Mouse (Mus musculus): ENCODE measurements at regions not wholly inside any gene's neighbourhood (a gene's known extent, or its start where the extent isn't known, plus 50 kb on each side); places are given as distances from the start of the nearest gene placed in this dataset.

GRCm38 (mm10) chr9:9606322-9606721, 367.4 kb upstream of the Arhgap42 start:
- H3K4me3 ChIP-seq, result no peak overlapping the region
- no peaks in the 10 kb centered on the region for H3K27me3 ChIP-seq
- H3K36me3 ChIP-seq, result no peaks in the 10 kb centered on the region
- 84% methylated on average over 1 of the region's 1 CpGs for WGBS
- ATAC-seq (ENCODE audit: borderline replicate concordance, extremely low read depth, low FRiP score, low TSS enrichment), result no peak
- H3K9me3 ChIP-seq, result no peaks in the 10 kb centered on the region
- no peak overlapping the region for H3K27ac ChIP-seq
- no peak overlapping the region for H3K4me2 ChIP-seq
- no peak overlapping the region for H3K9ac ChIP-seq
- H3K4me1 ChIP-seq, result no peaks in the 10 kb centered on the region

- no peak overlapping the region for H3K4me3 ChIP-seq
- no peaks in the 10 kb centered on the region for H3K9me3 ChIP-seq
- H3K9ac ChIP-seq, result no peak overlapping the region
- H3K27me3 ChIP-seq, result no peaks in the 10 kb centered on the region
- H3K36me3 ChIP-seq, result no peaks in the 10 kb centered on the region
- no peak overlapping the region for H3K27ac ChIP-seq
- no peak for ATAC-seq (ENCODE audit: borderline replicate concordance, extremely low read depth, low FRiP score, low TSS enrichment)
- no peak overlapping the region for H3K4me2 ChIP-seq
- no peaks in the 10 kb centered on the region for H3K4me1 ChIP-seq
These were observed 352.4 kb upstream of the Arhgap42 start for GRCm38 (mm10) chr9:9591263-9591662.

GRCm38 (mm10) chr9:9583011-9583605, 344.2 kb upstream of the Arhgap42 start:
- H3K4me2 ChIP-seq, result no peak overlapping the region
- no peak for ATAC-seq (ENCODE audit: borderline replicate concordance, extremely low read depth, low FRiP score, low TSS enrichment)
- H3K27ac ChIP-seq, result no peak overlapping the region
- H3K27me3 ChIP-seq, result no peaks in the 10 kb centered on the region
- H3K36me3 ChIP-seq, result no peaks in the 10 kb centered on the region
- no peaks in the 10 kb centered on the region for H3K4me1 ChIP-seq
- H3K9ac ChIP-seq, result no peak overlapping the region
- 63% methylated on average over 2 of the region's 2 CpGs for WGBS
- H3K9me3 ChIP-seq, result no peaks in the 10 kb centered on the region
- no peak overlapping the region for H3K4me3 ChIP-seq

GRCm38 (mm10) chr9:9582301-9583010, 343.6 kb upstream of the Arhgap42 start:
- H3K9me3 ChIP-seq, result no peaks in the 10 kb centered on the region
- no peak overlapping the region for H3K4me2 ChIP-seq
- WGBS, result 75% methylated on average over 3 of the region's 3 CpGs
- no peak overlapping the region for H3K27ac ChIP-seq
- H3K9ac ChIP-seq, result no peak overlapping the region
- H3K36me3 ChIP-seq, result no peaks in the 10 kb centered on the region
- ATAC-seq (ENCODE audit: borderline replicate concordance, extremely low read depth, low FRiP score, low TSS enrichment), result no peak
- H3K27me3 ChIP-seq, result no peaks in the 10 kb centered on the region
- H3K4me3 ChIP-seq, result no peak overlapping the region
- H3K4me1 ChIP-seq, result no peaks in the 10 kb centered on the region

- Histone ChIP-seq H3K4me2 (no peak overlapping the region), H3K9me3 (no peaks in the 10 kb centered on the region), H3K9ac (no peak overlapping the region), H3K27me3 (no peaks in the 10 kb centered on the region), H3K27ac (no peak overlapping the region), H3K36me3 (no peaks in the 10 kb centered on the region), H3K4me3 (no peak overlapping the region), H3K4me1 (no peaks in the 10 kb centered on the region)
- no peak for ATAC-seq (ENCODE audit: borderline replicate concordance, extremely low read depth, low FRiP score, low TSS enrichment)
- 45% methylated on average over 5 of the region's 5 CpGs for WGBS
These were observed 329.2 kb upstream of the Arhgap42 start for GRCm38 (mm10) chr9:9568040-9568649.

GRCm38 (mm10) chr9:9564551-9564950, 325.6 kb upstream of the Arhgap42 start:
- H3K27ac ChIP-seq, result no peak overlapping the region
- ATAC-seq (ENCODE audit: borderline replicate concordance, extremely low read depth, low FRiP score, low TSS enrichment), result no peak
- H3K9ac ChIP-seq, result no peak overlapping the region
- no peaks in the 10 kb centered on the region for H3K9me3 ChIP-seq
- H3K4me2 ChIP-seq, result no peak overlapping the region
- no peaks in the 10 kb centered on the region for H3K36me3 ChIP-seq
- no peak overlapping the region for H3K4me3 ChIP-seq
- H3K27me3 ChIP-seq, result no peaks in the 10 kb centered on the region
- no peaks in the 10 kb centered on the region for H3K4me1 ChIP-seq

GRCm38 (mm10) chr9:9548657-9549056, 309.8 kb upstream of the Arhgap42 start:
- Histone ChIP-seq H3K9me3 (no peaks in the 10 kb centered on the region), H3K9ac (no peak overlapping the region), H3K27ac (no peak overlapping the region), H3K27me3 (no peaks in the 10 kb centered on the region), H3K4me1 (no peaks in the 10 kb centered on the region), H3K36me3 (no peaks in the 10 kb centered on the region), H3K4me2 (no peak overlapping the region), H3K4me3 (no peak overlapping the region)
- no peak for ATAC-seq (ENCODE audit: borderline replicate concordance, extremely low read depth, low FRiP score, low TSS enrichment)

GRCm38 (mm10) chr9:9547570-9547969, 308.7 kb upstream of the Arhgap42 start:
- Histone ChIP-seq H3K4me1 (no peaks in the 10 kb centered on the region), H3K27ac (no peak overlapping the region), H3K27me3 (no peaks in the 10 kb centered on the region), H3K4me3 (no peak overlapping the region), H3K36me3 (no peaks in the 10 kb centered on the region), H3K4me2 (no peak overlapping the region), H3K9me3 (no peaks in the 10 kb centered on the region), H3K9ac (no peak overlapping the region)
- ATAC-seq (ENCODE audit: borderline replicate concordance, extremely low read depth, low FRiP score, low TSS enrichment), result no peak
- 58% methylated on average over 3 of the region's 3 CpGs for WGBS

- no peak overlapping the region for H3K4me3 ChIP-seq
- 66% methylated on average over 2 of the region's 2 CpGs for WGBS
- no peaks in the 10 kb centered on the region for H3K4me1 ChIP-seq
- no peak overlapping the region for H3K4me2 ChIP-seq
- ATAC-seq (ENCODE audit: borderline replicate concordance, extremely low read depth, low FRiP score, low TSS enrichment), result no peak
- H3K27ac ChIP-seq, result no peak overlapping the region
- H3K27me3 ChIP-seq, result no peaks in the 10 kb centered on the region
- H3K36me3 ChIP-seq, result no peaks in the 10 kb centered on the region
- H3K9me3 ChIP-seq, result no peaks in the 10 kb centered on the region
- H3K9ac ChIP-seq, result no peak overlapping the region
These were observed 308.2 kb upstream of the Arhgap42 start for GRCm38 (mm10) chr9:9547121-9547520.

- Histone ChIP-seq H3K36me3 (no peaks in the 10 kb centered on the region), H3K4me2 (no peak overlapping the region), H3K9me3 (no peaks in the 10 kb centered on the region), H3K27me3 (no peaks in the 10 kb centered on the region), H3K9ac (no peak overlapping the region), H3K27ac (no peak overlapping the region), H3K4me3 (no peak overlapping the region), H3K4me1 (no peaks in the 10 kb centered on the region)
- ATAC-seq (ENCODE audit: borderline replicate concordance, extremely low read depth, low FRiP score, low TSS enrichment), result no peak
- WGBS, result 82% methylated on average over 2 of the region's 2 CpGs
These were observed 261.4 kb upstream of the Arhgap42 start for GRCm38 (mm10) chr9:9500345-9500744.

- Histone ChIP-seq H3K9ac (no peak overlapping the region), H3K27me3 (no peaks in the 10 kb centered on the region), H3K4me3 (no peak overlapping the region), H3K36me3 (no peaks in the 10 kb centered on the region), H3K4me2 (no peak overlapping the region), H3K4me1 (no peaks in the 10 kb centered on the region), H3K27ac (no peak overlapping the region), H3K9me3 (no peaks in the 10 kb centered on the region)
- WGBS, result 69% methylated on average over 3 of the region's 3 CpGs
- ATAC-seq (ENCODE audit: borderline replicate concordance, extremely low read depth, low FRiP score, low TSS enrichment), result no peak
These were observed 254.8 kb upstream of the Arhgap42 start for GRCm38 (mm10) chr9:9493594-9494182.

GRCm38 (mm10) chr9:9477145-9477544, 238.2 kb upstream of the Arhgap42 start:
- H3K9me3 ChIP-seq, result no peaks in the 10 kb centered on the region
- H3K4me1 ChIP-seq, result no peaks in the 10 kb centered on the region
- no peak overlapping the region for H3K27ac ChIP-seq
- no peak overlapping the region for H3K4me2 ChIP-seq
- no peak overlapping the region for H3K9ac ChIP-seq
- no peak for ATAC-seq (ENCODE audit: borderline replicate concordance, extremely low read depth, low FRiP score, low TSS enrichment)
- no peaks in the 10 kb centered on the region for H3K27me3 ChIP-seq
- H3K36me3 ChIP-seq, result no peaks in the 10 kb centered on the region
- H3K4me3 ChIP-seq, result no peak overlapping the region
